Mouse (Mus musculus): ENCODE measurements at regions not wholly inside any gene's neighbourhood (a gene's known extent, or its start where the extent isn't known, plus 50 kb on each side); places are given as distances from the start of the nearest gene placed in this dataset.

- no peak for TF ChIP-seq CTCF (IDR thresholded peaks at IDR 0.05; ENCODE audit: borderline replicate concordance, extremely low read depth, insufficient read depth, insufficient read length)
- TF ChIP-seq POLR2A (IDR thresholded peaks at IDR 0.05; ENCODE audit: borderline replicate concordance, extremely low read depth, insufficient read depth, insufficient read length, poor library complexity, severe bottlenecking), result no peak
Measured at GRCm38 (mm10) chr11:52648849-52649400, 115.5 kb upstream of the Fstl4 start.
